Mouse (Mus musculus) liver, adult 2 months (tissue): Measurements from ENCODE around the gene Vtn.

ENCODE experiments used
- CTCF ChIP-seq: fragments of 200-500 bp; IDR thresholded peaks from 2 replicates; pipeline ENCODE4 v1.5.1; 2011; ENCODE audit warnings: low read depth, low read length, control low read depth
- POLR2A ChIP-seq: fragments of 200-500 bp; IDR thresholded peaks from 2 replicates; pipeline ENCODE4 v1.6.1; 2011; ENCODE audit warnings: low read length, control low read depth; ENCODE audit not compliant: insufficient read depth; ENCODE audit errors: extremely low read depth

GRCm38 (mm10) chr11:78454276-78454675 lies 44.6 kb upstream of the Vtn start:
- no peak for TF ChIP-seq CTCF
- no peak for TF ChIP-seq POLR2A
